Mouse (Mus musculus) heart, embryonic 15.5 days (tissue): ENCODE measurements around the gene Arhgap27. TPM values are rescaled to one million over a fixed set of nuclear protein-coding genes. Genes with fewer than 3 reads are reported as not detected.

Source experiments
- ATAC-seq: fragments of 200-750 bp; cut with Nextera tagmentation; replicated peaks from 2 replicates; pipeline ENCODE4 v1.8.0; 2017; ENCODE audit warnings: low read depth, moderate TSS enrichment; ENCODE audit not compliant: insufficient number of reproducible peaks, insufficient read depth, low FRiP score
- H3K27ac ChIP-seq: fragments of 300-500 bp; sonication (generic); 2 replicates; pipeline ENCODE4 v1.5.1; 2015; ENCODE audit warnings: mild to moderate bottlenecking, inconsistent platforms
- H3K27me3 ChIP-seq: fragments of 300-500 bp; sonication (generic); 2 replicates; pipeline ENCODE4 v1.6.1; 2015; ENCODE audit warnings: inconsistent platforms
- H3K36me3 ChIP-seq: fragments of 300-500 bp; sonication (generic); 2 replicates; pipeline ENCODE4 v1.6.1; 2015; ENCODE audit warnings: mild to moderate bottlenecking, inconsistent platforms
- H3K4me1 ChIP-seq: fragments of 300-500 bp; sonication (generic); replicated peaks from 2 replicates; pipeline ENCODE4 v1.6.1; 2015; ENCODE audit warnings: inconsistent platforms
- H3K4me2 ChIP-seq: fragments of 300-500 bp; sonication (generic); 2 replicates; pipeline ENCODE4 v1.6.1; 2015; ENCODE audit warnings: inconsistent platforms, mild to moderate bottlenecking, moderate library complexity
- H3K4me3 ChIP-seq: fragments of 300-500 bp; sonication (generic); 2 replicates; pipeline ENCODE4 v1.5.1; 2015; ENCODE audit warnings: mild to moderate bottlenecking, inconsistent platforms
- H3K9ac ChIP-seq: fragments of 300-500 bp; sonication (generic); 2 replicates; pipeline ENCODE4 v1.6.1; 2015; ENCODE audit warnings: mild to moderate bottlenecking, inconsistent platforms
- H3K9me3 ChIP-seq: fragments of 300-500 bp; sonication (generic); replicated peaks from 2 replicates; pipeline ENCODE4 v1.6.1; 2016; ENCODE audit warnings: inconsistent platforms
- WGBS: fragments of 180-500 bp; shearing (Covaris S2); methylation state at CpG from one replicate; pipeline ENCODE4 v1.1.7; 2015; ENCODE audit warnings: mixed read lengths; 5-methylcytosine and 5-hydroxymethylcytosine counted together
- polyA plus RNA-seq: library from polyadenylated mRNA; unstranded; fragments of >200 nt; fragmentation: Nextera tagmentation; extraction: Ambion mirVana; gene quantifications from 2 replicates; pipeline ENCODE4 v1.2.1, GENCODE M21; 2015

The Arhgap27 gene
- polyA plus RNA-seq, 1 experiment from 2014 or later: 5.4 TPM

- Histone ChIP-seq H3K9me3 (no peaks in the 10 kb centered on the region), H3K27me3 (peaks cover 39% of the 10 kb centered on the region), H3K9ac (no peak overlapping the region), H3K4me3 (no peak overlapping the region), H3K36me3 (0 out of 2 replicates have a peak, but pooled peaks cover 4% of the 10 kb centered on the region), H3K27ac (peak overlapping the region; percentile 26; the same call in 1 of the 2 replicates), H3K4me2 (no peak overlapping the region), H3K4me1 (peaks cover 34% of the 10 kb centered on the region)
- no peak for ATAC-seq
- WGBS: 86% methylated on average over 3 of the region's 3 CpGs
These were observed 1.5 kb upstream of the Arhgap27 start for GRCm38 (mm10) chr11:103365022-103365421.

DNA sequence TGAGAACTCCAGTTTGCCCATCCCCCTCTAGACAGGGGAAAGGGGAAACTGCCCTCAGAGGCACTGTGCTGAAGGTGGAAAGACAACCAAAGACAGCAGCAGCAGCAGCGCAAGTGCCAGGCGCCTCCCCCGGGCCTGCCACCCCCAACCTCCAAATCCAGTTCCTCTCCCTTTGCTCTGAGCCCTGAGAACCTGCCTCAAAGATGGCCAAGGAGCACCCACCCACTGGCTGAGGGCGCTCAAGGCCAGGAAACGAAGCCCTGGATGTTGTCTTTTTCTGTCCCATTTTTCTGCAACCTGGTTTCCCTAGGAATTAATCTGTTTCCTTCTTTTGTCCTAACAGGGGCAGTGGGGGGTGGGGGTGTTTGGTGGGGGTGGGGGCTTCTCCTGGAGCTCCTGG is 843 bp upstream of the Arhgap27 start:
- no peak for ATAC-seq
- H3K9me3 ChIP-seq: no peaks in the 10 kb centered on the region
- peaks cover 41% of the 10 kb centered on the region for H3K4me1 ChIP-seq
- H3K4me2 ChIP-seq: peak overlapping the region; percentile 91
- H3K4me3 ChIP-seq: peak overlapping the region; percentile 59; the same call in 1 of the 2 replicates
- peak overlapping the region; percentile 84 for H3K27ac ChIP-seq
- no peak overlapping the region for H3K9ac ChIP-seq
- peaks cover 41% of the 10 kb centered on the region for H3K27me3 ChIP-seq
- 0 out of 2 replicates have a peak, but pooled peaks cover 4% of the 10 kb centered on the region for H3K36me3 ChIP-seq
- 48% methylated on average over 5 of the region's 5 CpGs for WGBS

DNA sequence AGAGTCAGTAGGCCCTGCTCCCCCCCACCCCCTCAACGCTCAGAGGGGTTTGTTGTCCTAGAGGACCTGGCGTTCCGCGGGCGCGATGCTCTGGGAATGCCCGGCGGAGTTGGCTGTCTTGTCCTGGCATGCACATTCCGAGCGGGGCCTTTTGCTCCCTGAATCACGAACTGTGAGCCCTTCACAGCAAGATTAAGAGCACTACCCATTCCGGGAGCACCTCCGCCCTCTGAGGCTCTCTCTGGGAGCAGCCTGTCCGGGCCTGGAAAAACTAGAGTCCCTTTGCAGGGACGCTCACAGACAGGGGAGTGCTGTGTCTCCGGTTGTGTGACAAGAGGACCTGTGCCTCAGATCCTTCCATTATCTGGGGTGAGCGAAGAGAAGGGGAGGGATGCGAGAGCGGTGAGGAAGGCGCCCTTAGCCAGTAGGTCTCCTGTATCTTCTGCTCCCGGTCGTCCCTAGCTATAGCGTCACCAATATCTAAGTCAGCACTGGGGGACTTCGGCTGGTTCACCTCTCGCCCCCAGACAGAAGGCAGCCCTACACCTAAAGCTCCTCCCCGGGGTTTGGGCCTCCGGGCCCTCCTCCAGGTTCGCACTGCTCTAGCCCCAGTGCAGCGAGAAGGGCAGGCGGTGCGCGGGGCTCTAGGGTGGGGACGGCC is 841 bp downstream of the Arhgap27 start:
- peak overlapping the region; percentile 91 for H3K4me2 ChIP-seq
- H3K36me3 ChIP-seq: 0 out of 2 replicates have a peak, but pooled peaks cover 4% of the 10 kb centered on the region
- peaks cover 52% of the 10 kb centered on the region for H3K27me3 ChIP-seq
- H3K4me3 ChIP-seq: peak overlapping the region; percentile 59
- peak overlapping the region; percentile 65 for H3K9ac ChIP-seq
- no peaks in the 10 kb centered on the region for H3K9me3 ChIP-seq
- H3K4me1 ChIP-seq: peaks cover 50% of the 10 kb centered on the region
- ATAC-seq: peak; percentile 11
- H3K27ac ChIP-seq: peak overlapping the region; percentile 84
- under 1% methylated on average over 33 of the region's 33 CpGs for WGBS

- WGBS: 6% methylated on average over 13 of the region's 13 CpGs
- ATAC-seq: no peak; the same call in 1 of the 2 replicates
- Histone ChIP-seq H3K27me3 (peaks cover 58% of the 10 kb centered on the region), H3K4me2 (peak overlapping the region; percentile 91), H3K4me3 (peak overlapping the region; percentile 59), H3K27ac (peak overlapping the region; percentile 84), H3K4me1 (peaks cover 50% of the 10 kb centered on the region), H3K9ac (peak overlapping the region; percentile 65; the same call in 1 of the 2 replicates), H3K9me3 (no peaks in the 10 kb centered on the region), H3K36me3 (0 out of 2 replicates have a peak, but pooled peaks cover under 1% of the 10 kb centered on the region)
These were observed 1.4 kb downstream of the Arhgap27 start for GRCm38 (mm10) chr11:103362054-103362432.

DNA sequence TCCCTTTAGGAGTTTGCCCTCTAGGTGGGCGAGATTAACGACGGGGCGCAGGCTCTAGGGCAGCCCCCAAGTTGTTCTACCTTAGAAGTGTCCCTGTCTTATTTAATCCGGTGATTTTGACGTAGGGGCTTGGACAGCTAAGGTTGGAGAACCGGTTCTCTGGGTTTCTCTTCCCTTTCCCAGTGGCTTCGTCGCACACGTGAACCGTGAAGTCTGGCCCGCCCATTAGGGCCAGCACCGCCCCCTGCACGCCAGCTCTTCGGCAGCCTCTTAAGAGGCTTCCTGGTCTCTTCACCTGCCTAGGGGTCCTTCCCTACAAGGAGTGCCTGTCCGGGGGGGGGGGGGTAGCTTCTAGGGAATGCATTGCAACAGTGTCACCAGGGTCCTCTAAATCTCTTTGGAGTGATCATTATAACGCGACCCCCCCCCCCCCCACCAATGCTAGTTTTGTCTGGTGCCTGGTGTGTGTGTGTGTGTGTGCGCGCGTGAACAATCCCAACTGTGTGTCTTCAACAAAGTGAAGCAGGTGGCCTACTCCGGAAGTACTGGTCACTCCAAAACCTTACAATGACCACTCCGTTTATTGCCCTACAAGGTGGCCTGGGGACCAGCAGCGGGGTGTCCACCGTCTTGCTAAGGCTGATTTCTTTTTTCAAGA is 2.0 kb downstream of the Arhgap27 start:
- Histone ChIP-seq H3K4me1 (peaks cover 50% of the 10 kb centered on the region), H3K9ac (peak overlapping the region; percentile 65; the same call in 1 of the 2 replicates), H3K4me3 (peak overlapping the region; percentile 59), H3K27ac (no peak overlapping the region), H3K27me3 (peaks cover 61% of the 10 kb centered on the region), H3K36me3 (no peaks in the 10 kb centered on the region), H3K9me3 (no peaks in the 10 kb centered on the region), H3K4me2 (peak overlapping the region; percentile 91)
- WGBS: 6% methylated on average over 25 of the region's 25 CpGs
- no peak for ATAC-seq

GRCm38 (mm10) chr11:103360661-103361081 is 2.8 kb downstream of the Arhgap27 start:
- no peaks in the 10 kb centered on the region for H3K36me3 ChIP-seq
- ATAC-seq: no peak
- H3K4me2 ChIP-seq: peak overlapping the region; percentile 91
- WGBS: 3% methylated on average over 48 of the region's 48 CpGs
- peaks cover 63% of the 10 kb centered on the region for H3K27me3 ChIP-seq
- peaks cover 57% of the 10 kb centered on the region for H3K4me1 ChIP-seq
- no peaks in the 10 kb centered on the region for H3K9me3 ChIP-seq
- peak overlapping the region; percentile 59 for H3K4me3 ChIP-seq
- peak overlapping the region; percentile 58 for H3K9ac ChIP-seq
- H3K27ac ChIP-seq: no peak overlapping the region

GRCm38 (mm10) chr11:103359841-103360641 is 3.5 kb downstream of the Arhgap27 start:
- H3K27ac ChIP-seq: no peak overlapping the region
- ATAC-seq: peak; percentile 69
- peaks cover 58% of the 10 kb centered on the region for H3K4me1 ChIP-seq
- peaks cover 64% of the 10 kb centered on the region for H3K27me3 ChIP-seq
- H3K36me3 ChIP-seq: no peaks in the 10 kb centered on the region
- 3% methylated on average over 60 of the region's 60 CpGs for WGBS
- H3K4me2 ChIP-seq: peak overlapping the region; percentile 91
- H3K9me3 ChIP-seq: no peaks in the 10 kb centered on the region
- peak overlapping the region; percentile 58 for H3K9ac ChIP-seq
- H3K4me3 ChIP-seq: peak overlapping the region; percentile 59

DNA sequence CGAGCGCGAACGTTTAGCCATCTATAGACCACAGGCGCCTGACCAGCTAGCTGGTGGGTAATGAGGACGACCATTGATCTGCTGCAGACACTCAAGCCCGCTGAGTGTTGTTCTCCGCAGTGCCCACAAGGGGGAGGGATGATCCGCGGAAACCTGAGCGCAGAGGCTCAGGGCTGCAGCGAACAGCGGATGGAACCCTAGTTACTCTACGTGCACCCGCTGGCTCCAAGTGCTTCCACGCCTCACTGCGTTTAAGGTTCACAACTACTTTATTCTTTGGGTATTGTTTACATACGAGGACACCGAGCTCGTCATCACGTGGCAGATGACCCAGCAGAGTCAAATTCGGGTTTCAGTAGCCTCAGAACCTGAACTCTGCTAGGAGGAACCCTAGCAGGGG is 4.4 kb downstream of the Arhgap27 start:
- no peak overlapping the region for H3K27ac ChIP-seq
- no peak for ATAC-seq
- peak overlapping the region; percentile 91 for H3K4me2 ChIP-seq
- H3K9me3 ChIP-seq: no peaks in the 10 kb centered on the region
- 2% methylated on average over 22 of the region's 22 CpGs for WGBS
- H3K4me1 ChIP-seq: peaks cover 58% of the 10 kb centered on the region
- H3K9ac ChIP-seq: no peak overlapping the region
- H3K4me3 ChIP-seq: peak overlapping the region; percentile 19
- H3K36me3 ChIP-seq: no peaks in the 10 kb centered on the region
- H3K27me3 ChIP-seq: peaks cover 61% of the 10 kb centered on the region

- Histone ChIP-seq H3K9me3 (no peaks in the 10 kb centered on the region), H3K4me3 (no peak overlapping the region), H3K9ac (no peak overlapping the region), H3K36me3 (no peaks in the 10 kb centered on the region), H3K27me3 (peaks cover 53% of the 10 kb centered on the region), H3K27ac (no peak overlapping the region), H3K4me1 (peaks cover 54% of the 10 kb centered on the region), H3K4me2 (no peak overlapping the region)
- 75% methylated on average over 4 of the region's 4 CpGs for WGBS
- no peak for ATAC-seq
These were observed 5.2 kb downstream of the Arhgap27 start for GRCm38 (mm10) chr11:103358316-103358715.

DNA sequence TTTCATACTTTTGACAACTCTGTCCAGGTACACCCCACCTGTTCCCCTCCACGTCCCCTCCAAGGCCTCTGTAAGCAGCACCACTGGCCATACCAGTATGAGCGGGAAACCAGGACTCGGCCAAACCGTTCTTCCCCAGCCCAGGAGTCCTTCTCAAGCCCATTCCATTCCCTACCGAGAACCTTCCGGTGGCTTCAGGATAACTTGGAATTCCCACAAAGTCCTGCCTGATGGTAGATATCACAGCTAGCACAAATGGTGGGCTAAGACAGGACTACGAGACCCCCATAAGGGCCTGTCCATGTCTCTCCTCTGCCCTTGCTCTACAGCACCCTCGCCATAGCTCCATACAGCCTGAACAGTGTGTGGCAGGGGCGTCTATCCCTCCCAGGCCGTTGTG is 5.8 kb downstream of the Arhgap27 start:
- peaks cover 2% of the 10 kb centered on the region; the same call in 1 of the 2 replicates for H3K9me3 ChIP-seq
- 0 out of 2 replicates have a peak, but pooled peaks cover 2% of the 10 kb centered on the region for H3K36me3 ChIP-seq
- H3K9ac ChIP-seq: no peak overlapping the region
- 90% methylated on average over 10 of the region's 10 CpGs for WGBS
- no peak for ATAC-seq
- H3K27me3 ChIP-seq: peaks cover 48% of the 10 kb centered on the region
- no peak overlapping the region for H3K4me2 ChIP-seq
- H3K4me1 ChIP-seq: peaks cover 48% of the 10 kb centered on the region
- no peak overlapping the region for H3K27ac ChIP-seq
- H3K4me3 ChIP-seq: no peak overlapping the region
